Mouse (Mus musculus): ENCODE data around the gene Atp2a2. TPM values are rescaled to one million over a fixed set of nuclear protein-coding genes. Genes with fewer than 3 reads are reported as not detected.

Atp2a2 gene
- polyA plus RNA-seq, 2 experiments = 39.7 to 96.7 TPM

- peak overlapping the region; percentile 64; the same call in 1 of the 2 replicates for H3K27ac ChIP-seq (replicated peaks; ENCODE audit: low read depth, low read length)
- no peak for ATAC-seq (ENCODE audit: low FRiP score, low read depth)
These were observed 1.2 kb upstream of the Atp2a2 start for GRCm38 (mm10) chr5:122503015-122503759.

GRCm38 (mm10) chr5:122501101-122502076 is 636 bp downstream of the Atp2a2 start:
- Histone ChIP-seq H3K9me3 (ENCODE audit: control insufficient read depth, low read length) (no peaks in the 10 kb centered on the region), H3K4me2 (replicated peaks; ENCODE audit: low read depth, low read length, severe bottlenecking) (peak overlapping the region; percentile 60), H3K27me3 (ENCODE audit: control insufficient read depth, insufficient read depth, low read length) (no peaks in the 10 kb centered on the region), H3K27ac (replicated peaks; ENCODE audit: low read depth, low read length) (peak overlapping the region; percentile 98), H3K4me3 (replicated peaks; ENCODE audit: low read length) (peak overlapping the region; percentile 98), H3K9ac (ENCODE audit: low read depth, low read length, severe bottlenecking) (peak overlapping the region; percentile 99), H3K4me1 (ENCODE audit: control insufficient read depth, insufficient read depth, low read length) (peaks cover 25% of the 10 kb centered on the region), H3K36me3 (ENCODE audit: control insufficient read depth, insufficient read depth, low read length) (peaks cover 25% of the 10 kb centered on the region)
- WGBS = under 1% methylated on average over 84 of the region's 113 CpGs
- DNase-seq (ENCODE audit: low spot score) = no peak
- peak; percentile 50 for ATAC-seq (ENCODE audit: low FRiP score, low read depth)
- TF ChIP-seq POLR2A (IDR thresholded peaks at IDR 0.05; ENCODE audit: borderline replicate concordance, extremely low read depth, insufficient read depth, insufficient read length) = no peak

More at GRCm38 (mm10) chr5:122503015-122503759, 1.2 kb upstream of the Atp2a2 start:
- Histone ChIP-seq H3K9ac (ENCODE audit: low read depth, low read length, severe bottlenecking) (peak overlapping the region; percentile 99), H3K36me3 (ENCODE audit: control insufficient read depth, insufficient read depth, low read length) (peaks cover 10% of the 10 kb centered on the region; the same call in 1 of the 2 replicates), H3K4me2 (replicated peaks; ENCODE audit: low read depth, low read length, severe bottlenecking) (peak overlapping the region; percentile 79), H3K9me3 (ENCODE audit: control insufficient read depth, low read length) (no peaks in the 10 kb centered on the region), H3K27me3 (ENCODE audit: control insufficient read depth, insufficient read depth, low read length) (no peaks in the 10 kb centered on the region), H3K4me1 (ENCODE audit: control insufficient read depth, insufficient read depth, low read length) (peaks cover 21% of the 10 kb centered on the region), H3K4me3 (replicated peaks; ENCODE audit: low read length) (peak overlapping the region; percentile 98)
- DNase-seq (ENCODE audit: low spot score) = no peak
- WGBS = 45% methylated on average over 15 of the region's 15 CpGs
- TF ChIP-seq POLR2A (IDR thresholded peaks at IDR 0.05; ENCODE audit: borderline replicate concordance, extremely low read depth, insufficient read depth, insufficient read length) = no peak

GRCm38 (mm10) chr5:122500563-122500962 is 1.5 kb downstream of the Atp2a2 start:
- H3K4me1 ChIP-seq (ENCODE audit: control insufficient read depth, insufficient read depth, low read length) = peaks cover 25% of the 10 kb centered on the region
- peak overlapping the region; percentile 60 for H3K4me2 ChIP-seq (replicated peaks; ENCODE audit: low read depth, low read length, severe bottlenecking)
- no peaks in the 10 kb centered on the region for H3K9me3 ChIP-seq (ENCODE audit: control insufficient read depth, low read length)
- no peak for TF ChIP-seq POLR2A (IDR thresholded peaks at IDR 0.05; ENCODE audit: borderline replicate concordance, extremely low read depth, insufficient read depth, insufficient read length)
- no peak overlapping the region for H3K27ac ChIP-seq (replicated peaks; ENCODE audit: low read depth, low read length)
- H3K27me3 ChIP-seq (ENCODE audit: control insufficient read depth, insufficient read depth, low read length) = no peaks in the 10 kb centered on the region
- H3K9ac ChIP-seq (ENCODE audit: low read depth, low read length, severe bottlenecking) = peak overlapping the region; percentile 99
- no peak for DNase-seq (ENCODE audit: low spot score)
- peak overlapping the region; percentile 98 for H3K4me3 ChIP-seq (replicated peaks; ENCODE audit: low read length)
- WGBS = 20% methylated on average over 5 of the region's 5 CpGs
- ATAC-seq (ENCODE audit: low FRiP score, low read depth) = no peak
- peaks cover 32% of the 10 kb centered on the region for H3K36me3 ChIP-seq (ENCODE audit: control insufficient read depth, insufficient read depth, low read length)

- Histone ChIP-seq H3K36me3 (ENCODE audit: control insufficient read depth, insufficient read depth, low read length) (peaks cover 37% of the 10 kb centered on the region), H3K4me3 (replicated peaks; ENCODE audit: low read length) (peak overlapping the region; percentile 98), H3K9ac (ENCODE audit: low read depth, low read length, severe bottlenecking) (0 out of 2 replicates have a peak overlapping the region, but pooled peaks have one; percentile 99), H3K4me2 (replicated peaks; ENCODE audit: low read depth, low read length, severe bottlenecking) (peak overlapping the region; percentile 60), H3K27me3 (ENCODE audit: control insufficient read depth, insufficient read depth, low read length) (no peaks in the 10 kb centered on the region), H3K27ac (replicated peaks; ENCODE audit: low read depth, low read length) (no peak overlapping the region), H3K4me1 (ENCODE audit: control insufficient read depth, insufficient read depth, low read length) (peaks cover 25% of the 10 kb centered on the region), H3K9me3 (ENCODE audit: control insufficient read depth, low read length) (no peaks in the 10 kb centered on the region)
- ATAC-seq (ENCODE audit: low FRiP score, low read depth) (no peak), DNase-seq (ENCODE audit: low spot score) (no peak)
- 43% methylated on average over 4 of the region's 4 CpGs for WGBS
- no peak for TF ChIP-seq POLR2A (IDR thresholded peaks at IDR 0.05; ENCODE audit: borderline replicate concordance, extremely low read depth, insufficient read depth, insufficient read length)
These were observed 1.9 kb downstream of the Atp2a2 start for GRCm38 (mm10) chr5:122500141-122500540.

- Histone ChIP-seq H3K4me1 (ENCODE audit: control insufficient read depth, insufficient read depth, low read length) (peaks cover 21% of the 10 kb centered on the region), H3K4me3 (replicated peaks; ENCODE audit: low read length) (no peak overlapping the region), H3K9me3 (ENCODE audit: control insufficient read depth, low read length) (no peaks in the 10 kb centered on the region), H3K36me3 (ENCODE audit: control insufficient read depth, insufficient read depth, low read length) (peaks cover 54% of the 10 kb centered on the region), H3K27ac (replicated peaks; ENCODE audit: low read depth, low read length) (no peak overlapping the region), H3K9ac (ENCODE audit: low read depth, low read length, severe bottlenecking) (no peak overlapping the region), H3K27me3 (ENCODE audit: control insufficient read depth, insufficient read depth, low read length) (no peaks in the 10 kb centered on the region), H3K4me2 (replicated peaks; ENCODE audit: low read depth, low read length, severe bottlenecking) (peak overlapping the region; percentile 15; the same call in 1 of the 2 replicates)
- no peak for DNase-seq (ENCODE audit: low spot score)
- TF ChIP-seq POLR2A (IDR thresholded peaks at IDR 0.05; ENCODE audit: borderline replicate concordance, extremely low read depth, insufficient read depth, insufficient read length) = no peak
- WGBS = 66% methylated on average over 2 of the region's 2 CpGs
- ATAC-seq (ENCODE audit: low FRiP score, low read depth) = no peak
These were observed 4.0 kb downstream of the Atp2a2 start for GRCm38 (mm10) chr5:122498046-122498445.

Data from limb, embryonic 14.5 days (tissue).